Mouse (Mus musculus): ENCODE data around the gene Stx5a.

DNA sequence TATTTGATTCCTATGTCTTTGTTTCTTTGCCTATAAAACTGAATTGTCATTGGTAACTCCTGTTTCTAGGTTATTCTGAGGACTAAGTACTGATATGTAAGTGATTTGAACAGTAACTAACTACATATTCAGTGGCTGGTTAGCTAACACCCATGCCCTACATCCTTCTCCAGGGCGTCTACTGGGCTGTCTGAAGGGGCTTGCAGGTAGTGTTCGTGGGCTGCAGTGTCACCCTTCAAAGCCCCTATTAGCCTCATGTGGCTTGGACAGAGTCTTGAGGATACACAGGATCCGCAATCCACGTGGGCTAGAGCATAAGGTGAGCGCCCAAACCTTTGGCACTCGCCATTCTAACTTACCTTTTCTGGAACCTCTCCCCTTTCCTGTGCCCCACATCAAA is 1.6 kb upstream of the Stx5a start:
- TF ChIP-seq GATA1 (IDR thresholded peaks at IDR 0.05; ENCODE audit: borderline replicate concordance, low read length) (no peak), FLI1 (IDR thresholded peaks at IDR 0.05; ENCODE audit: low read length) (no peak)
